Mouse (Mus musculus) MEL (cell line): Measurements from ENCODE around the gene Fanca. TPM values are rescaled to one million over a fixed set of nuclear protein-coding genes. Genes with fewer than 3 reads are reported as not detected.

Experiments used
- DNase-seq: peaks from one replicate; pipeline ENCODE4 v3.0.0; 2011; ENCODE audit warnings: low read depth, low spot score
- H3K27ac ChIP-seq: 2 replicates; pipeline ENCODE4 v1.5.1; 2012; ENCODE audit warnings: low read depth, mild to moderate bottlenecking, control low read depth, low read length, moderate library complexity; ENCODE audit not compliant: control insufficient read depth
- H3K27me3 ChIP-seq, 2 experiments: fragments of 150-350 bp in 1 of 2; sonication (generic) in 1 of 2; 2 replicates each; pipeline ENCODE4 v1.6.1; 2012; ENCODE audit warnings: low read length in 2 of 2, mild to moderate bottlenecking in 2 of 2, improper control_type of control experiment in 1 of 2, moderate library complexity in 1 of 2; ENCODE audit not compliant: insufficient read depth in 2 of 2, control insufficient read depth in 1 of 2
- H3K36me3 ChIP-seq, 2 experiments: 2 replicates each; pipeline ENCODE4 v1.6.1; 2012 to 2014; ENCODE audit warnings: low read length in 2 of 2, improper control_type of control experiment in 1 of 2, inconsistent platforms in 1 of 2, mild to moderate bottlenecking in 1 of 2; ENCODE audit not compliant: insufficient read depth in 2 of 2, control insufficient read depth in 1 of 2
- H3K4me1 ChIP-seq, 2 experiments: fragments of 150-350 bp in 1 of 2; sonication (generic) in 1 of 2; 2 replicates each; pipeline ENCODE4 v1.6.1; 2012; ENCODE audit warnings: low read length in 2 of 2, improper control_type of control experiment in 1 of 2, mild to moderate bottlenecking in 1 of 2; ENCODE audit not compliant: insufficient read depth in 2 of 2, control insufficient read depth in 1 of 2
- H3K4me3 ChIP-seq, 2 experiments: fragments of 150-350 bp in 1 of 2; sonication (generic) in 1 of 2; 2 replicates each; pipeline ENCODE4 v1.5.1; 2012; ENCODE audit warnings: low read depth in 2 of 2, low read length in 2 of 2, mild to moderate bottlenecking in 2 of 2, moderate library complexity in 2 of 2, control low read depth in 1 of 2, improper control_type of control experiment in 1 of 2; ENCODE audit not compliant: control insufficient read depth in 1 of 2, insufficient read depth in 1 of 2
- H3K79me2 ChIP-seq: 2 replicates; pipeline ENCODE4 v1.6.1; 2012; ENCODE audit warnings: mild to moderate bottlenecking, low read length, moderate library complexity; ENCODE audit not compliant: control insufficient read depth, poor library complexity, insufficient read depth
- H3K9ac ChIP-seq: 2 replicates; pipeline ENCODE4 v1.6.1; 2012; ENCODE audit warnings: low read depth, mild to moderate bottlenecking, control low read depth, low read length, moderate library complexity; ENCODE audit not compliant: control insufficient read depth, poor library complexity, severe bottlenecking
- H3K9me3 ChIP-seq: fragments of 150-350 bp; sonication (generic); replicated peaks from 2 replicates; pipeline ENCODE4 v1.6.1; 2012; ENCODE audit warnings: mild to moderate bottlenecking, low read length, improper control_type of control experiment, moderate library complexity; ENCODE audit not compliant: insufficient read depth
- BHLHE40 ChIP-seq: IDR thresholded peaks from 2 replicates; pipeline ENCODE4 v1.6.1; 2012; ENCODE audit warnings: low read depth, mild to moderate bottlenecking, inconsistent platforms, low read length, improper control_type of control experiment, borderline replicate concordance
- CTCF ChIP-seq, 3 experiments: IDR thresholded peaks in 2 of 3; conservative IDR thresholded peaks in 1 of 3; 2 replicates each; pipeline ENCODE4 v1.5.1; 2011 to 2012; ENCODE audit warnings: low read length in 3 of 3, low read depth in 2 of 3, mild to moderate bottlenecking in 2 of 3, improper control_type of control experiment in 1 of 3, inconsistent platforms in 1 of 3, mixed read lengths in 1 of 3, moderate library complexity in 1 of 3; ENCODE audit not compliant: control insufficient read depth in 1 of 3, insufficient read depth in 1 of 3, poor library complexity in 1 of 3, severe bottlenecking in 1 of 3
- E2F4 ChIP-seq: IDR thresholded peaks from 2 replicates; pipeline ENCODE4 v1.6.1; 2011; ENCODE audit warnings: low read depth, low read length, improper control_type of control experiment, borderline replicate concordance
- ELF1 ChIP-seq: IDR thresholded peaks from 2 replicates; pipeline ENCODE4 v1.6.1; 2014; ENCODE audit warnings: low read depth, mild to moderate bottlenecking, inconsistent platforms, low read length, improper control_type of control experiment, moderate library complexity
- EP300 ChIP-seq, 2 experiments: IDR thresholded peaks; 2 replicates each; pipeline ENCODE4 v1.6.1; 2011; ENCODE audit warnings: improper control_type of control experiment in 2 of 2, low read length in 2 of 2, low read depth in 1 of 2, mild to moderate bottlenecking in 1 of 2
- JUND ChIP-seq: IDR thresholded peaks from 2 replicates; pipeline ENCODE4 v1.6.1; 2011; ENCODE audit warnings: low read depth, mild to moderate bottlenecking, improper control_type of control experiment, low read length
- KAT2A ChIP-seq: conservative IDR thresholded peaks from 2 replicates; pipeline ENCODE4 v1.6.1; 2012; ENCODE audit warnings: low read depth, low read length, improper control_type of control experiment, inconsistent platforms
- MAFK ChIP-seq: IDR thresholded peaks from 2 replicates; pipeline ENCODE4 v1.6.1; 2011; ENCODE audit warnings: low read depth, mild to moderate bottlenecking, low read length, improper control_type of control experiment, borderline replicate concordance
- MEF2A ChIP-seq: IDR thresholded peaks from 2 replicates; pipeline ENCODE4 v1.6.1; 2014; ENCODE audit warnings: low read depth, mild to moderate bottlenecking, inconsistent platforms, low read length, improper control_type of control experiment; ENCODE audit not compliant: poor library complexity, insufficient replicate concordance, severe bottlenecking; ENCODE audit errors: extremely low read depth
- MYB ChIP-seq: IDR thresholded peaks from 2 replicates; pipeline ENCODE4 v1.6.1; 2011; ENCODE audit warnings: mild to moderate bottlenecking, low read depth, low read length, improper control_type of control experiment
- NELFE ChIP-seq: IDR thresholded peaks from 2 replicates; pipeline ENCODE4 v1.6.1; 2011; ENCODE audit warnings: low read depth, low read length, improper control_type of control experiment
- NRF1 ChIP-seq: IDR thresholded peaks from 2 replicates; pipeline ENCODE4 v1.6.1; 2014; ENCODE audit warnings: low read depth, mild to moderate bottlenecking, inconsistent platforms, low read length, improper control_type of control experiment, moderate library complexity; ENCODE audit not compliant: poor library complexity, insufficient read depth, severe bottlenecking
- POLR2A ChIP-seq, 2 experiments: IDR thresholded peaks; 2 replicates each; pipeline ENCODE4 v1.6.1; 2011 to 2012; ENCODE audit warnings: low read length in 2 of 2, mild to moderate bottlenecking in 2 of 2, control low read depth in 1 of 2, improper control_type of control experiment in 1 of 2, low read depth in 1 of 2, moderate library complexity in 1 of 2; ENCODE audit not compliant: control insufficient read depth in 1 of 2, insufficient read depth in 1 of 2, poor library complexity in 1 of 2
- POLR2AphosphoS2 ChIP-seq: IDR thresholded peaks from 2 replicates; pipeline ENCODE4 v1.6.1; 2011; ENCODE audit warnings: low read length, improper control_type of control experiment
- POLR2AphosphoS5 ChIP-seq: IDR thresholded peaks from 2 replicates; pipeline ENCODE4 v1.6.1; 2012; ENCODE audit warnings: low read depth, borderline replicate concordance, mild to moderate bottlenecking, inconsistent platforms, low read length, moderate library complexity, mixed read lengths
- RAD21 ChIP-seq: IDR thresholded peaks from 2 replicates; pipeline ENCODE4 v1.6.1; 2011; ENCODE audit warnings: mild to moderate bottlenecking, low read depth, low read length, improper control_type of control experiment
- RCOR1 ChIP-seq: IDR thresholded peaks from 2 replicates; pipeline ENCODE4 v1.6.1; 2012; ENCODE audit warnings: low read depth, mild to moderate bottlenecking, inconsistent platforms, low read length, improper control_type of control experiment
- SMC3 ChIP-seq: IDR thresholded peaks from 2 replicates; pipeline ENCODE4 v1.6.1; 2011; ENCODE audit warnings: low read depth, low read length, improper control_type of control experiment
- TAL1 ChIP-seq: IDR thresholded peaks from 2 replicates; pipeline ENCODE4 v1.6.1; 2012; ENCODE audit warnings: mild to moderate bottlenecking, inconsistent platforms, low read length, moderate library complexity, mixed read lengths
- TBP ChIP-seq: IDR thresholded peaks from 2 replicates; pipeline ENCODE4 v1.8.0; 2011; ENCODE audit warnings: low read depth, low read length, improper control_type of control experiment
- USF1 ChIP-seq: IDR thresholded peaks from 2 replicates; pipeline ENCODE4 v1.6.1; 2014; ENCODE audit warnings: low read depth, mild to moderate bottlenecking, inconsistent platforms, low read length, improper control_type of control experiment, moderate library complexity
- ZC3H11A ChIP-seq: IDR thresholded peaks from 2 replicates; pipeline ENCODE4 v1.6.1; 2012; ENCODE audit warnings: low read depth, mild to moderate bottlenecking, inconsistent platforms, low read length, improper control_type of control experiment
- ZKSCAN1 ChIP-seq: IDR thresholded peaks from 2 replicates; pipeline ENCODE4 v1.6.1; 2012; ENCODE audit warnings: low read depth, mild to moderate bottlenecking, inconsistent platforms, low read length, improper control_type of control experiment, moderate library complexity
- polyA plus RNA-seq, 2 experiments: library from polyadenylated mRNA; stranded (reverse) in 1 of 2; unstranded in 1 of 2; fragments of >175 nt in 1 of 2; fragments of >200 nt in 1 of 2; gene quantifications; 2 replicates each; pipeline versions ENCODE4 v1.2.1 to v1.2.4; 2012; ENCODE audit warnings: low replicate concordance in 2 of 2, low read depth in 1 of 2; ENCODE audit not compliant: insufficient read length in 2 of 2, insufficient read depth in 1 of 2, missing spikeins in 1 of 2
- total RNA-seq: library from RNA; depleted of rRNA; stranded (reverse); fragments of 300-350 nt; gene quantifications from 2 replicates; pipeline ENCODE4 v1.2.3, GENCODE M21; 2012

Gene Fanca
- total and polyA plus RNA-seq, 3 experiments = 32.2 to 75.9 TPM; not detected in 1

GRCm38 (mm10) chr8:123278445-123278844, 39.9 kb downstream of the Fanca start:
- TF ChIP-seq SMC3 = no peak
- no peak for TF ChIP-seq TBP
- no peak for TF ChIP-seq MYB
- no peak for TF ChIP-seq RCOR1
- no peak for TF ChIP-seq ZKSCAN1
- no peak for TF ChIP-seq BHLHE40
- no peak for TF ChIP-seq RAD21
- no peak for TF ChIP-seq E2F4
- TF ChIP-seq POLR2A (IDR thresholded peaks at IDR 0.05; ENCODE audit: control insufficient read depth in 1 of 2, insufficient read depth in 1 of 2, low read depth in 1 of 2, low read length in 2 of 2, poor library complexity in 1 of 2) = no peak
- TF ChIP-seq MEF2A = no peak
- TF ChIP-seq NELFE = no peak
- TF ChIP-seq NRF1 = no peak
- no peak for TF ChIP-seq ZC3H11A
- no peak for TF ChIP-seq EP300 (IDR thresholded peaks at IDR 0.05; ENCODE audit: low read depth in 1 of 2, low read length in 2 of 2)
- TF ChIP-seq JUND = no peak
- no peak for TF ChIP-seq ELF1
- no peak for TF ChIP-seq POLR2AphosphoS5
- TF ChIP-seq TAL1 = no peak
- H3K79me2 ChIP-seq = no peaks in the 10 kb centered on the region
- DNase-seq = no peak
- H3K36me3 ChIP-seq = peaks cover 0 to 2% of the 10 kb centered on the region in 2 experiments; a peak in 1 of 4 replicates
- no peaks in the 10 kb centered on the region for H3K4me1 ChIP-seq
- no peaks in the 10 kb centered on the region for H3K9me3 ChIP-seq
- H3K27me3 ChIP-seq = no peaks in the 10 kb centered on the region
- H3K4me3 ChIP-seq = no peak overlapping the region
- H3K9ac ChIP-seq = no peak overlapping the region
- H3K27ac ChIP-seq = no peak overlapping the region

GRCm38 (mm10) chr8:123275096-123275495, 43.3 kb downstream of the Fanca start:
- H3K36me3 ChIP-seq = no peaks in the 10 kb centered on the region; a peak in 2 of 4 replicates

More at GRCm38 (mm10) chr8:123275096-123275495, 43.3 kb downstream of the Fanca start:
- H3K4me1 ChIP-seq = no peaks in the 10 kb centered on the region
- H3K27me3 ChIP-seq = no peaks in the 10 kb centered on the region
- H3K27ac ChIP-seq = no peak overlapping the region
- no peak for DNase-seq
- no peak for TF ChIP-seq CTCF (IDR thresholded peaks at IDR 0.05 in 2 of 3, conservative IDR thresholded peaks at IDR 0.05 in 1 of 3; ENCODE audit: control insufficient read depth in 1 of 3, insufficient read depth in 1 of 3, low read depth in 2 of 3, low read length in 3 of 3, poor library complexity in 1 of 3, severe bottlenecking in 1 of 3)
- no peak for TF ChIP-seq NRF1
- no peak for TF ChIP-seq MYB
- TF ChIP-seq RAD21 = no peak
- TF ChIP-seq POLR2AphosphoS5 = no peak
- no peak for TF ChIP-seq USF1
- no peak for TF ChIP-seq POLR2AphosphoS2
- TF ChIP-seq MAFK = no peak
- no peak for TF ChIP-seq KAT2A
- no peak for TF ChIP-seq TAL1
- TF ChIP-seq, all 39 proteins: peak for 0
- Histone ChIP-seq H3K9me3 (no peaks in the 10 kb centered on the region), H3K79me2 (no peaks in the 10 kb centered on the region), H3K4me3 (no peak overlapping the region), H3K9ac (no peak overlapping the region)
